Mouse (Mus musculus) stomach, postnatal 0 days (tissue): ENCODE results near the gene Cipc. TPM values are rescaled to one million over a fixed set of nuclear protein-coding genes. Genes with fewer than 3 reads are reported as not detected.

Source experiments
- ATAC-seq: fragments of 200-750 bp; cut with Nextera tagmentation; 2 replicates; pipeline ENCODE4 v1.8.0; 2017; ENCODE audit not compliant: low FRiP score, low TSS enrichment
- DNase-seq: peaks from one replicate; pipeline ENCODE4 v3.0.0-alpha.2; 2016; ENCODE audit warnings: low spot score
- H3K27ac ChIP-seq: fragments of 300-500 bp; sonication (generic); replicated peaks from 2 replicates; pipeline ENCODE4 v1.5.1; 2014; ENCODE audit warnings: mild to moderate bottlenecking, control low read depth
- H3K27me3 ChIP-seq: fragments of 300-500 bp; sonication (generic); 2 replicates; pipeline ENCODE4 v1.6.1; 2014; ENCODE audit warnings: low read length; ENCODE audit not compliant: control insufficient read depth, insufficient read depth
- H3K36me3 ChIP-seq: fragments of 300-500 bp; sonication (generic); 2 replicates; pipeline ENCODE4 v1.6.1; 2014; ENCODE audit warnings: low read length, mixed read lengths; ENCODE audit not compliant: control insufficient read depth, insufficient read depth
- H3K4me1 ChIP-seq: fragments of 300-500 bp; sonication (generic); replicated peaks from 2 replicates; pipeline ENCODE4 v1.6.1; 2014; ENCODE audit warnings: antibody characterized with exemption; ENCODE audit not compliant: control insufficient read depth, insufficient read depth
- H3K4me2 ChIP-seq: fragments of 300-500 bp; sonication (generic); replicated peaks from 2 replicates; pipeline ENCODE4 v1.6.1; 2014; ENCODE audit warnings: low read depth, mild to moderate bottlenecking, control low read depth, moderate library complexity
- H3K4me3 ChIP-seq: fragments of 300-500 bp; sonication (generic); 2 replicates; pipeline ENCODE4 v1.5.1; 2014; ENCODE audit warnings: low read depth, low read length, control low read depth
- H3K9ac ChIP-seq: fragments of 300-500 bp; sonication (generic); 2 replicates; pipeline ENCODE4 v1.6.1; 2014; ENCODE audit warnings: mild to moderate bottlenecking, low read length, control low read depth, mixed read lengths
- H3K9me3 ChIP-seq: fragments of 300-500 bp; sonication (generic); 2 replicates; pipeline ENCODE4 v1.6.1; 2016; ENCODE audit warnings: low read length; ENCODE audit not compliant: control insufficient read depth
- CTCF ChIP-seq: IDR thresholded peaks from 2 replicates; pipeline ENCODE4 v1.5.1; 2016; ENCODE audit warnings: antibody characterized with exemption, low read depth, mild to moderate bottlenecking, moderate library complexity
- EP300 ChIP-seq: optimal IDR thresholded peaks from 2 replicates; pipeline ENCODE3; 2016; ENCODE audit warnings: antibody characterized with exemption
- WGBS: fragments of 180-500 bp; shearing (Covaris S2); extraction: QIAGEN DNeasy Blood & Tissue Kit; methylation state at CpG from one replicate; pipeline ENCODE4 v1.1.7; 2014; 5-methylcytosine and 5-hydroxymethylcytosine counted together
- polyA plus RNA-seq: library from polyadenylated mRNA; unstranded; fragments of >200 nt; fragmentation: Nextera tagmentation; extraction: Ambion mirVana; gene quantifications from 2 replicates; pipeline ENCODE4 v1.2.1, GENCODE M21; 2015

Cipc gene
- polyA plus RNA-seq, 1 experiment from 2014 or later = 10.1 TPM

DNA sequence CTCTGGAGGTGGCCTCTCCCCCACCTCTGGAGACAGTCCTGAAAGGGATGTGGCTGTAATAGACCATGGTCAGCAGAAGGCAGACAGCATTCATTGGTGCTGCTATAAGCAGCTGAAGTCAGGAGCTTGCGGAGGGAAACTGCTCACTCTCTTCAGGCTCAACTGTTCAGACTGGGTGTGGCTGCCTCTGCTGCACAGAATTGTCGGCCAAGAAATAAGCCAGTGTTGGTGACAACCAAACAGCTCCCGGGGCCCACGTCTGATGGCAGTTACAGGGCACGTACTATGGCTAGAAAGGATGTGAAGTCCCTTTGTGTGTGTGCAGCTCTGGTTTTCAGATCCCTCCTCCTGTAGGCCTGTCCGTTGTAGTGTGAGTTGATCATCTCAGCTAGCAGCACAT lies 32.1 kb upstream of the Cipc start:
- TF ChIP-seq CTCF (no peak), EP300 (no peak)
- peaks cover 2% of the 10 kb centered on the region; the same call in 1 of the 2 replicates for H3K4me1 ChIP-seq
- H3K9ac ChIP-seq = no peak overlapping the region
- H3K4me3 ChIP-seq = no peak overlapping the region
- H3K9me3 ChIP-seq = no peaks in the 10 kb centered on the region
- no peaks in the 10 kb centered on the region for H3K27me3 ChIP-seq
- no peak for DNase-seq
- ATAC-seq = no peak
- no peak overlapping the region for H3K4me2 ChIP-seq
- H3K27ac ChIP-seq = peak overlapping the region; percentile 25; the same call in 1 of the 2 replicates
- no peaks in the 10 kb centered on the region for H3K36me3 ChIP-seq
- 30% methylated on average over 6 of the region's 6 CpGs for WGBS

- Histone ChIP-seq H3K4me3 (no peak overlapping the region), H3K9me3 (no peaks in the 10 kb centered on the region), H3K27me3 (no peaks in the 10 kb centered on the region), H3K36me3 (no peaks in the 10 kb centered on the region), H3K4me2 (no peak overlapping the region), H3K27ac (no peak overlapping the region), H3K4me1 (peaks cover 2% of the 10 kb centered on the region; the same call in 1 of the 2 replicates), H3K9ac (no peak overlapping the region; the same call in 1 of the 2 replicates)
- TF ChIP-seq EP300 = no peak
- no peak for TF ChIP-seq CTCF
- no peak for ATAC-seq
- DNase-seq = no peak
- WGBS = 64% methylated on average over 7 of the region's 7 CpGs
These were observed 31.2 kb upstream of the Cipc start for GRCm38 (mm10) chr12:86915617-86916016.

DNA sequence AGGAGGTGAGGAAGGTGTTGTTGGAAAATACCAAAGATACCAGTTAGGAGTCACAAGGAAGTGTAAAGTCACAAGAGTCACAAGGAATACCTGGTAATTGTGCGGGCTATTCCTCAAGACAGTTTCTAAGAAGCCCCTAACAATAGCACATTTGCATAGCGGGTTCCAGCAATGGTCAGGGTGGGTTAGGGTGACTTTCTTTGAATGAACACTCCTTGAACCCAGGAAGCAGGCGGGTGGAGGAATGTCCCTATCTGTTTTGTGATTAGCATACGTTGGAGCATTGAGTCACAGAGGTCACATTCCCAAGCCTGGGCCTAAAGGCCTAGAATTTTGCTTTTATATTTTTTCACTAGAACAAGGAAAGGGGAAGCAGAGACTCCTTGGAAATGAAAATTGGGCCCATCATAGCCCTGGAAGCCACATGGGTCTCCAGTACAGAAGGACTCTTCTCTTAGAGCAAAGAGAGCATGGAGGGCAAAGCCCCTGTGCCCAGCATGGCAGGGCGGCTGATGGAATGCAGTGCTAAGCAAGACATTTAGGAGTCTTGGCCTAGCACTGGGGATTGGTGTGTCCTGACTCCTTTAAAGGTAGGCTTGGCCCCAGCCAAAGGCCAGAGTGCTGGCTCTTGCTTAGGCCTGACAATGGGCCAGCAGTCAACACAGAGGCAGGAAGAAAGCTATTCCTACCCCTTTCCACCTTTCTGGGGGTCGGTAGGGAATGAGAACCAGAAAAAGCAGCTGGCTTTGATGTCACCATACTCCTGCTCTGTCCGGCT lies 29.9 kb upstream of the Cipc start:
- 75% methylated on average over 7 of the region's 7 CpGs for WGBS
- ATAC-seq = no peak

DNA sequence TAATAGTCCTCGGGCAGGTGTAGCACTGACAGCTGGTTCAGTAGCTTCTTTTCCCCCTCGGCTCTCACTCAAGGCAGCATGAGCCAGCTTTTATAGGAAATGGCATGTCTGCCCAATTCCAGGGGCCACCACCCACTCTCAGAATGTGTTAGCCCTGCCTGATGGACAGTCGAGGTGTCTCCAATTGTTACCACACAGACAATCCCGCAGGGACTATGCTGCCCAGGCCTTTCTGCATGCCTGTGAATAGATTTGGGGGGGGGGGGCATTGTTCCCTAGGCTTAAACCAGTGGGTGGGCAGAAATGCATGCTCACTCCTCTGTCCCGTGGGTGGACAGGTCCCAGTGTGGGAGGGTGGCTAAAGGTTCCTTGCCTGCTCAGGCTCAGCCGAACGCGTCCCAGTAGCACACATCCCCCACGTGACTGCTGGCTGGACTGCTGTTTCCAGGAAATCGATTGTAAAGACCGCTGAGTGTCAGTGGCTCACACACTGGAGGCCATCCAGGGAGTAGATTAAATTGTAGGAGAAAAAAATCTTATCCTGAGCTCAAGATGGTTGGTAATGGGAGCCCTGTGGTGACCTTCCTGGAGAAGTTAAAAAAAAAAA lies 28.4 kb upstream of the Cipc start:
- Histone ChIP-seq H3K9ac (no peak overlapping the region; the same call in 1 of the 2 replicates), H3K4me2 (no peak overlapping the region), H3K27me3 (no peaks in the 10 kb centered on the region), H3K4me1 (peaks cover 2% of the 10 kb centered on the region; the same call in 1 of the 2 replicates), H3K36me3 (no peaks in the 10 kb centered on the region), H3K27ac (peak overlapping the region; percentile 65; the same call in 1 of the 2 replicates), H3K9me3 (no peaks in the 10 kb centered on the region), H3K4me3 (no peak overlapping the region)
- ATAC-seq (peak; percentile 48; the same call in 1 of the 2 replicates), DNase-seq (peak; percentile 63)
- TF ChIP-seq CTCF = no peak
- no peak for TF ChIP-seq EP300
- 19% methylated on average over 11 of the region's 11 CpGs for WGBS

More for the DNA sequence above, 29.9 kb upstream of the Cipc start:
- H3K27me3 ChIP-seq = no peaks in the 10 kb centered on the region
- no peak overlapping the region for H3K9ac ChIP-seq
- H3K4me2 ChIP-seq = no peak overlapping the region
- no peak for TF ChIP-seq CTCF
- no peak for TF ChIP-seq EP300
- no peak overlapping the region for H3K4me3 ChIP-seq
- H3K4me1 ChIP-seq = peaks cover 2% of the 10 kb centered on the region; the same call in 1 of the 2 replicates
- H3K9me3 ChIP-seq = no peaks in the 10 kb centered on the region
- no peak overlapping the region for H3K27ac ChIP-seq
- no peak for DNase-seq
- no peaks in the 10 kb centered on the region for H3K36me3 ChIP-seq

- 55% methylated on average over 17 of the region's 17 CpGs for WGBS
- peaks cover 2% of the 10 kb centered on the region; the same call in 1 of the 2 replicates for H3K4me1 ChIP-seq
- TF ChIP-seq CTCF = no peak
- no peak for TF ChIP-seq EP300
- H3K27ac ChIP-seq = peak overlapping the region; percentile 65; the same call in 1 of the 2 replicates
- H3K9me3 ChIP-seq = no peaks in the 10 kb centered on the region
- no peak overlapping the region for H3K4me3 ChIP-seq
- peak; percentile 57 for DNase-seq
- H3K36me3 ChIP-seq = no peaks in the 10 kb centered on the region
- H3K4me2 ChIP-seq = no peak overlapping the region
- ATAC-seq = peak; percentile 64
- H3K27me3 ChIP-seq = no peaks in the 10 kb centered on the region
- H3K9ac ChIP-seq = no peak overlapping the region; the same call in 1 of the 2 replicates
These were observed 27.7 kb upstream of the Cipc start for GRCm38 (mm10) chr12:86918983-86919722.
